In genomic region chr4:119072941-119073451, GRCm38 (mm10) we compare ENCODE assay signal across 8 mouse cellular contexts. TPM values are rescaled to one million over a fixed set of nuclear protein-coding genes. Genes with fewer than 3 reads are reported as not detected.
DNase-seq lines count a peak whose midpoint lies in the region; ATAC-seq and TF ChIP-seq lines count a peak whose summit lies in the region.

No protein-coding gene starts in this region.

- H3K4me2 ChIP-seq in embryonic facial prominence, embryonic 14.5 days (ENCODE audit: low read depth, low read length): peak overlapping the region; percentile 39
- peak overlapping the region; percentile 45 for H3K4me2 ChIP-seq in intestine, postnatal 0 days (replicated peaks; ENCODE audit: low read depth)
- peak overlapping the region; percentile 50 for H3K4me2 ChIP-seq in neural tube, embryonic 14.5 days (ENCODE audit: low read depth, low read length)

- DNase-seq in kidney, postnatal 4 days: peak; percentile 29 to 35
- DNase-seq in kidney, postnatal 36 days: no peak
- peak; percentile 89 for DNase-seq in embryonic facial prominence, embryonic 14.5 days (ENCODE audit: low spot score)
- no peak for DNase-seq in layer of hippocampus, adult 18-20 months (ENCODE audit: low spot score in 2 of 2)
- DNase-seq in frontal cortex, postnatal 36 days (ENCODE audit: low spot score in 2 of 2): no peak

- ATAC-seq in embryonic facial prominence, embryonic 14.5 days (ENCODE audit: low read depth): peak; percentile 93
- ATAC-seq in intestine, postnatal 0 days: no peak
- peak; percentile 52 for ATAC-seq in neural tube, embryonic 14.5 days (ENCODE audit: low read depth)
- no peak for ATAC-seq in granulocyte monocyte progenitor cell, adult 5-6 weeks (replicated peaks; ENCODE audit: poor library complexity, severe bottlenecking)

- H3K9ac ChIP-seq in embryonic facial prominence, embryonic 14.5 days (ENCODE audit: low read depth, low read length): peak overlapping the region; percentile 46
- H3K9ac ChIP-seq in intestine, postnatal 0 days (ENCODE audit: low read depth, low read length): no peak overlapping the region
- H3K9ac ChIP-seq in neural tube, embryonic 14.5 days (replicated peaks; ENCODE audit: low read depth, low read length): peak overlapping the region; percentile 30; the same call in 1 of the 2 replicates

- H3K4me1 ChIP-seq in embryonic facial prominence, embryonic 14.5 days (ENCODE audit: control insufficient read depth, insufficient read depth, low read length): peaks cover 40% of the 10 kb centered on the region
- no peaks in the 10 kb centered on the region for H3K4me1 ChIP-seq in intestine, postnatal 0 days (replicated peaks; ENCODE audit: control insufficient read depth, insufficient read depth, low read length)
- H3K4me1 ChIP-seq in neural tube, embryonic 14.5 days (ENCODE audit: control insufficient read depth, insufficient read depth, low read length): peaks cover 9% of the 10 kb centered on the region

- peaks cover 11% of the 10 kb centered on the region for H3K27me3 ChIP-seq in embryonic facial prominence, embryonic 14.5 days (replicated peaks; ENCODE audit: control insufficient read depth, insufficient read depth, low read length)
- H3K27me3 ChIP-seq in intestine, postnatal 0 days (replicated peaks; ENCODE audit: control insufficient read depth, insufficient read depth, low read length): no peaks in the 10 kb centered on the region
- H3K27me3 ChIP-seq in neural tube, embryonic 14.5 days (ENCODE audit: control insufficient read depth, insufficient read depth, low read length): peaks cover 4% of the 10 kb centered on the region; the same call in 1 of the 2 replicates

- WGBS in embryonic facial prominence, embryonic 14.5 days: 5% methylated on average over 22 of the region's 28 CpGs
- WGBS in intestine, postnatal 0 days: 21% methylated on average over 27 of the region's 28 CpGs
- WGBS in neural tube, embryonic 14.5 days: 3% methylated on average over 28 of the region's 28 CpGs

- H3K4me3 ChIP-seq in embryonic facial prominence, embryonic 14.5 days (ENCODE audit: low read depth, low read length): peak overlapping the region; percentile 19; the same call in 1 of the 2 replicates
- peak overlapping the region; percentile 18 for H3K4me3 ChIP-seq in intestine, postnatal 0 days (ENCODE audit: low read depth, low read length)
- H3K4me3 ChIP-seq in neural tube, embryonic 14.5 days (ENCODE audit: low read depth, low read length): no peak overlapping the region

- H3K27ac ChIP-seq in embryonic facial prominence, embryonic 14.5 days (replicated peaks; ENCODE audit: low read depth, low read length): peak overlapping the region; percentile 84
- no peak overlapping the region for H3K27ac ChIP-seq in intestine, postnatal 0 days (ENCODE audit: low read depth, low read length)
- no peak overlapping the region for H3K27ac ChIP-seq in neural tube, embryonic 14.5 days (ENCODE audit: low read depth, low read length)

- no peaks in the 10 kb centered on the region for H3K9me3 ChIP-seq in embryonic facial prominence, embryonic 14.5 days (ENCODE audit: control insufficient read depth, low read length)
- no peaks in the 10 kb centered on the region for H3K9me3 ChIP-seq in intestine, postnatal 0 days (ENCODE audit: control insufficient read depth)
- H3K9me3 ChIP-seq in neural tube, embryonic 14.5 days (ENCODE audit: control insufficient read depth, low read length): no peaks in the 10 kb centered on the region

- TF ChIP-seq CTCF in intestine, postnatal 0 days (IDR thresholded peaks at IDR 0.05; ENCODE audit: low read depth): no peak

- no peaks in the 10 kb centered on the region for H3K36me3 ChIP-seq in embryonic facial prominence, embryonic 14.5 days (ENCODE audit: control insufficient read depth, insufficient read depth, low read length)
- no peaks in the 10 kb centered on the region for H3K36me3 ChIP-seq in intestine, postnatal 0 days (ENCODE audit: control insufficient read depth, insufficient read depth)
- no peaks in the 10 kb centered on the region for H3K36me3 ChIP-seq in neural tube, embryonic 14.5 days (ENCODE audit: control insufficient read depth, insufficient read depth, low read length)

RNA-seq across cellular contexts. Expression of gene Slc2a1, which starts 35.5 kb away (rescaled TPM):
- polyA plus RNA-seq in embryonic facial prominence, embryonic 14.5 days (2014; fragmentation: Nextera tagmentation; extraction: Ambion mirVana): 94.2 and 111 TPM in 2 replicates
- 18.1 and 19.0 TPM in 2 replicates for polyA plus RNA-seq in intestine, postnatal 0 days (2015; fragmentation: Nextera tagmentation; extraction: Ambion mirVana)
- 61.8 and 83.3 TPM in 2 replicates for polyA plus RNA-seq in neural tube, embryonic 14.5 days (2014; fragmentation: Nextera tagmentation; extraction: Ambion mirVana)
- total RNA-seq in layer of hippocampus, adult 18-20 months (2021): 10 to 100 TPM; 88.9 to 98.4 TPM
- total RNA-seq in granulocyte monocyte progenitor cell, adult 5-6 weeks (2014; fragmentation: Nextera tagmentation): 9.0 and 10.2 TPM in 2 replicates
- 6.5 and 12.4 TPM in 2 replicates for total RNA-seq in granulocyte monocyte progenitor cell, adult 5-6 weeks (2017)

Comparison
In these comparisons a context has a peak if more than half of its experiments do, and no peak if none do; other contexts are left out.
1. DNase-seq: peak in kidney, postnatal 4 days (2 of 2) and embryonic facial prominence, embryonic 14.5 days (single experiment); none in kidney, postnatal 36 days (0 of 2), layer of hippocampus, adult 18-20 months (0 of 2) and frontal cortex, postnatal 36 days (0 of 2).
2. ATAC-seq: peak in embryonic facial prominence, embryonic 14.5 days (single experiment) and neural tube, embryonic 14.5 days (single experiment); none in intestine, postnatal 0 days (single experiment) and granulocyte monocyte progenitor cell, adult 5-6 weeks (single experiment).
3. Peak in every context shown above with its lines, with median percentiles within 50 percentile points of each other: H3K4me2 ChIP-seq.